Mouse (Mus musculus): ENCODE measurements around the gene Rab20.
"Not testable (repeated sequence)": the region's sequence is repeated elsewhere in the genome, so short reads cannot be mapped to it uniquely, and the experiment has no call there.

The Rab20 gene

DNA sequence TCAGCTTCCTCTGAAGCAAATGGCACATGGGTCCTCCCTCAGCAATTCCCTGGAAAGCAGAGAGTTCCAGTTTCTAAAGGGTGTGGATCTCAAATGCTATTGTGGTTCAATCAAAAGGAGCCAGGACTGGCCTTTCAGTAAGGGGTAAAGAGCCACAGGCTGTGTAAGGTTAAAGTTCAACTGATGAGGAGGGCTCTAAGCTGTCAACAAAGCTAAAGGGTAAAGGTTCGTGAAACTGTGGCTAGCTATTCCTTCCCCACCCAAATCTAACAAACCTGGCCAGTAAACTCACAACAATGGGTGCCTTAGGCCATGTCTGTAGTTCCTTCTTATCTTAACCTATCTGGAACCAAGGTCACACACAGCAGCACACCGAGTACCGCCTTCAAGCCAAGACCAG, 3.4 kb upstream of the Rab20 start:
- in situ Hi-C loops (cut with MboI, MseI): loop anchor here (10.0 kb wide), 1 partner anchor 227 kb away; no protein-coding TSS in a partner anchor

DNA sequence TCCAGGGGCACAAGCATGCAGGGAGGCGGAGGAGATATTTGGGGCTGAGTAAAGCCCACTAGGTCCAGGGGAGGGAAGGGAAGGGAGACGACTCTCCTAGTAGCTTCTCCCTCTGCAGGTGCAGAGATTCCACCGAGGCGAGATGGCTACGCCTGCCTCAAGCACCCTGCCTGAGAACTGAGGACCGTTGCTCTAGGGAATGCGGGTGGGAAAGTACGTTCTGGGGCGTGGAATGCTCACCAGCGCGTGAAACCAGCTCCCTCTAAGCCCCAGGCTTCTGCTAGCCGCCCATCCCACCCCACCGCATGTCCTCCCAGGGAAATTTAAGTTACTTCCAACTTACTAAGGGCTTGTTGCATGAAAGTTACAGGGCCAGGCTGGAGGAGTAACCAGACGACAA, 1.1 kb upstream of the Rab20 start:
- in situ Hi-C loops (cut with MboI, MseI): no loop called here

DNA sequence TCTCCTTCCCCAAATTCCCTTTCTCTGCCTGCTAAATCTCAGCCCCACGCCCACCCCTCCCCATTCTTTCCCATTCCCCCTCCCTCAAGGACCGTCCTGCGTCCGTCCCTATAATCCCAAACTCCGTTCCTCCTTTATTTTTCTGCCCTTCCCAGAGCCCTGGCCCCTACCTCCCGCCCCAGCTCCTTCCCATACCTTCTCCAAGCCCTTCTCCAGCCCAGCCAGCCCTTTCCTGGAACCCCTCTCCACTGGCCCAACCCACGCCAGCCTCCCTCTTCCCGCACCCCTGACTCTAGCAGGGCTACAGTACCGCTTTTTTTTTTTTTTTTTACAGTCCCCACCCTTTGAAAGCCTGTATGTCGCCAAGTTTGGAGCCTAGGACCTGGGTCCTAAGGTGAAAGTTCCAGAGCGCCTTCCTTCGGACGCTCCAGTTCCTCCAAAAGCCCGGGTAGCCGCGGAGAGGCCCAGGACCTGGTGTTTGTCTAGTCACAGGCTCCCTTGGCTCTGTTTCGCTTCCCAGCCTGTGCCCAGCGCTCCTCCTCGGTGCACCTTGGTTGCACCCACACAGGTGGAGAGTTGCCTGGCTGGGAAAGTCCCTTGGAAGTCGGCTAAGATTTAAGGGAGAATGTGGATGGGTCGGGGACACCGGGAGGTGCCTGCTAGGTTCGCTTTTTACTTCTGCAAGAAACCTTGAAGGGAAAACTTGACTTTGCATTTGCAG, 457 bp upstream of the Rab20 start:
- in situ Hi-C loops (cut with MboI, MseI): no loop called here

DNA sequence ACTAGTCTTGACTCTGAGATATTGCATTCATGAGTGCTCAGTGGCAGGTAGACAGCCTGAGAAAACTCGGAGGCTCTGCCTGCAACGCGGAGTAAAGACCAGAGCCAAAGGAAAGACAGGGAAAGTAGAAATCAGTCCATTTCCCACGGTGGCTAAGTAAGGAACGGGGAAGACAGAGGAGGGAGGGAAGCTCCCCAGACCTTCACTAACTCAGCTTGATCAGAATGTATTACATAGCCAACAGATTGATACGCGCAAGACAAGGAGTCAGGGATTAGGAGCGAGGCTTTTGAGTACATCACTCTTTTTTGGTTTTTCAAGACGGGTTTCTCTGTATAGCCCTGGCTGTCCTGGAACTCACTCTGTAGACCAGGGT, 1.3 kb downstream of the Rab20 start:
- in situ Hi-C loops (cut with MboI, MseI): no loop called here

DNA sequence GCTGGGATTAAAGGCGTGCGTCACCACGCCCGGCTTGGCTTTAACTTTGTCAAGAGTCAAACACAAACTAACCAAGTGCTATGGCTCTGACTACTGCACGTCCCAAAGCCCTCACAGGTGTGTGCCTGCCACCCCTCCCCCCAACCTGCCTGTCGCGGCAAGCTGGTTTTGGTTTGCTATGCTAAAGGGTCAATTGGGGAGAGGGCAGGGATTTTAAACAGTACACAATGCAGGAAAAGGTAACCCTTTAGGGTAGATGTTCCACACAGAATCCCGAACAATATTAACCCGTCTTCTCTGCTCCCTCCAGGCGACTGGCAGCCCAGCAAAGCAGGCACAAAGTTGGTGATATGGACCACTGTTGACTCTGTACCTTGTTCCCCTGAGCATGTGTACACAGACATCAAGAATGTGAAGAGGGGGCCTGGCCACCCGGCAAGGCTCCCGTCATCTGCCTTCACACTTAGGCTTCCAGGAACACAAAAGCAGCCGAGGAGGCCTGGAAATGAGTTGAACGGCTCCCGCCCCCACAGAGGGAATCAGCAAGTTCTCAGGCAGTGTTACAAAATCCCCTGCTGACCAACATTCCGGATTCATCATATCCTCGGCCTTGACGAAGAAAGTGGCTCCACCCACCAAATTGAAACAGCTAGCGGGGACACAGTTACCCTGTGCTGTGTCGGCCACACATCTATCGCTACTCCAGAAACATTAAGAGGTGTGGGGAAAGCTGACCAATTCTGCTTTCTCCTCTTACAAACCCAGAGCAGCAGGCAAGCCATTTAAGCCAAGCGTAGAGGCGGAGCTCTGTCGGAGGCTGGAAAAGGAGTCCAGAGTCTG, 2.0 kb downstream of the Rab20 start:
- in situ Hi-C loops (cut with MboI, MseI): no loop called here

DNA sequence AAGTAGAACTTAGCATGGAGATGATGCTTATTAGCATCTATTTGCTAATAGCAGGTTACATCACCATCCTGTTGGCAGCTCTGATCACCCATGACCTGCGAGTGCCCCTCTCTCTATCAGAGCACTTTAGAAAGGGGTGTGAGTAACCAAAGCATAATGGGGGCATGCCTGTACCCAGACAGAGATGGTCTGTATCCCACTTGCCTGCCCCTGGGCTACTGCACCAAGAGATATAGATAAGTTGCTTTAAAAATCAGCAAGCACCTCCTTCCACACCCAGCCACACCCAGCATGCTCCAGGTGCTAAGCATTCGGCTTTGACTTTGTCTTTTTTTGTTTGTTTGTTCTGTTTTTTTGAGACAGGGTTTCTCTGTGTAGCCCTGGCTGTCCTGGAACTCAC, 2.6 kb downstream of the Rab20 start:
- in situ Hi-C loops (cut with MboI, MseI): no loop called here

DNA sequence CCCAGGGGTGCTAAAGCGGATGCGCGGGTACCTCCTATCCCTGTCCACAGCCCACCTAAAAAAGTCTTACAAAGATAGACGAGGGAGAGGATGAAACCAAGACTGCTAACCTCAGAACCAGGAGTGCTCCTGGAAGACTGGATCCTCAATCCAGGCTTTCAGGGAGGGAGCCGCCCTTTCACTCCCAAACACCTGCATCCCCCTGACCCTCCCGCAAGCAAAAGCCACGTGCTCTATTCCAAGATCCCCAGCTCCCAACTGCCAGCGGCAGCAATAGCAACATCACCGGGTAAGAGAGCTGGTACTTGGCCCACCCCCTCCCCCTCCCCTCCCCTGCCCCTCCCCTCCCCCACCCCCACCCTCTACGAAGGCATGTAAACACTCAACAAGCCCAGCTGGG, 3.1 kb downstream of the Rab20 start:
- in situ Hi-C loops (cut with MboI, MseI): no loop called here

DNA sequence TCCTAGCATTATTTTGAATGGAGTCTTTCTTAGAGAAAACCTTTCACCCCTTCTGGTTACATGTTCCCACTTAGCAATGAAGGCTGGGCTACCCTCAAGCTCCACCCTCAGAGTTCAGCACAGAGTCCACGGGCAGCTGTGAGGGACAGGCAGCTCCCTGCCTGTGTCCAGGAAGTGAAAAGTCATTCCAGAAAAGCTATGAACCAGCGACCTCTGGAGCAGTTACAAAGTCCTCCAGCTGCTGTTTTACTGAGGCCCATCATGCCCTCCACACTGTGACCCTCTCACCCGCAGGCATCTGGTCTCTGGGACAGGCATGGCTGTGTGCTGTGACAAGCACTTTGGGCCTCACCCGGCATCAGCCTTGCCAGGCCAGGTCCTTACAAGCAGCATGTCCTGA, 5.4 kb downstream of the Rab20 start:
- in situ Hi-C loops (cut with MboI, MseI): no loop called here

DNA sequence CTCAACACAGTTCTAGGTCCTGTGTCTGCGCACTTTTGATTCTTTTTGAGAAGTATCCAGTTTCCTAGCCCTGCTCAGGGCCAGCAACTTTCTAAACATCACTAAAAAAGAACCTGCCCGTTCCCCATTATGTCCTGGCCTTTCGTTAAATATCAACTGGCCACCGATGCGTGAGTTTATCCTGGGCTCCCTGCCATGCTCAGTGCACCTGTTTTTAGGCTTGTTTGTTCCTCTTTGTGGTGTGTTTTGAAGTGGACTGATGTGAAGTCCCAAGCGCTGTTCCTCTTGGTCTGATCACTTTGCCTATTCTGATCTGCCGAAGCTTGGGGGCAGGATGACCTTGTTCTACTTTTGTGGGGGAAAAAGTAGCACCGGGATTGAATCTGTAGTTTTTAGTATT, 7.2 kb downstream of the Rab20 start:
- in situ Hi-C loops (cut with MboI, MseI): no loop called here

DNA sequence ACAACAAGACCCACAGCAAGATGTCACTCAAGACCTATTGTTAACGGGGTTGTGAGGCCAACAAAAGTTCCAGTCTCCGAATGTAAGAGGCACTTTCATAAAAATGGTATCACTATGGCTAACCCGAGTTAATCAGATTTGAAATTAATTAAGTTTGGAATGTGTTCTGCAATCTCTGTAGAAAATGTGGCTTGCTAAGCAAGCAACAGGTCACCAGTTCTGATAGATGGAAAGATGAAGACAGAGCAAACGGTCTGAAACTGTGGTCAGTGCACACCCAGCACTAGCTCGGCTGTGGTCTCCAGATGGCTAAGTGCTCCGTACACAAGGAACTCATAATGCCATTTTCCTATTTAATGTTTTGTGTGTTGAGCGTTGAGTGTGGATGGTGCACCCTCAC, 7.8 kb downstream of the Rab20 start:
- in situ Hi-C loops (cut with MboI, MseI): no loop called here

DNA sequence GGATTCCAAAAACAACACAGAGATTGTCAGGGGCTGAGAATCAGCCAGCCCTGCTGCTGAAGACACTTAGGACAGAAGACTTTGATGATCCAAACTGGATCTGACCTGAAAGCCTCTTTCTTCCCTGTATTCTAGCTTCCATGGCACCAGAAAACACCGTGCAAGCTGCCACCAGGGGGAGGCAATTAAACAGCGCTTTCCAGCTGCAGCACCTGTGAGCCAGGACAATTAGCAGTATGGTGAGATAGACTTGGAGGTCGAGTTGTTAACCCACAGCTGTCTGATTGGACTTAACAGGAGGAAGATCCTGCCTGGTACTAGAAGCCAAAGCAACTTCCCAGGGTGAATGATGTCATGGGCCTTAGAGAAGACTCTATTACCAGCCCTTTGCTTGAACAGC, 9.4 kb downstream of the Rab20 start:
- in situ Hi-C loops (cut with MboI, MseI): no loop called here

DNA sequence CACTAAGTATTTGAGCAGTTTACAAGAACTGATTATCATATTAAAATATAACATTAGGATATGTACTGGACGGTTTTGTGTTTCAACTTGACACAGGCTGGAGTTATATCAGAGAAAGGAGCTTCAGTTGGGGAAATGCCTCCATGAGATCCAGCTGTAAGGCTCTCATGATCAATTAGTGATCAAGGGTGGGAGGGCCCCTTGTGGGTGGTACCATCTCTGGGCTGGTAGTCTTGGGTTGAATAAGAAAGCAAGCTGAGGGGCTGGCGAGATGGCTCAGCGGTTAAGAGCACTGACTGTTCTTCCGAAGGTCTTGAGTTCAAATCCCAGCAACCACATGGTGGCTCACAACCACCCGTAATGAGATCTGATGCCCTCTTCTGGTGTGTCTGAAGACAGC, 12.0 kb downstream of the Rab20 start:
- in situ Hi-C loops (cut with MboI, MseI): not testable (repeated sequence)

DNA sequence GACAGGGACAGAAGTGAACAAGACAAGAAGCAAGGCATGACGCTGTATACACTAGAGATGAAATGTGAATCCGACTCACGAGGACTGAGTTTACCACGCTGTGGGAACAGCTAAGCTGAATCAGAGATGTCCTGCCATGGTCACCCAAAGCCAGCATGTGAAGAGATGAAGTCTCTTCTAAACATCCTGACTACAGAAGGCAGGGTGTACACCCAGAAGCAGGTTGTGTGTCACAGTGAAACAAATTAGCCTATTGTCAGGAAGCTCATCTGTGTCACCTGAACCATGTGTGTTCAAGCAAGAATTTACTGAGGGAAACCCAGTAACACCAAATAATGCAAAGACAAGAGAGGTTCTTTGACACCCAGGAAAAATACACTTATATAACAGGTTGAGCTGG, 12.9 kb downstream of the Rab20 start:
- in situ Hi-C loops (cut with MboI, MseI): no loop called here

DNA sequence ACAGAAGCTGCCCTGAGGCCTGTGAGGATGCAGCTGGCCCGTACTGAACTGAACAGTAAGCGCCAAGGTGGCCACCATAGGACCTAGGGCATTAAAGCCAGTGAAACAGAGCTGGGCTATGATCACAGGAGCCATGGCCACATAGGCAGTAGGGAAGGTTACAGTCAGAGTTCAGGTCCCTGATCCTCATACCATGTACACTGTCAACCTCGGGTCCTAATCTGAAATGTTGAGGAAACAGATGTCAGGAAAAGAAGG, 13.9 kb downstream of the Rab20 start:
- in situ Hi-C loops (cut with MboI, MseI): no loop called here

DNA sequence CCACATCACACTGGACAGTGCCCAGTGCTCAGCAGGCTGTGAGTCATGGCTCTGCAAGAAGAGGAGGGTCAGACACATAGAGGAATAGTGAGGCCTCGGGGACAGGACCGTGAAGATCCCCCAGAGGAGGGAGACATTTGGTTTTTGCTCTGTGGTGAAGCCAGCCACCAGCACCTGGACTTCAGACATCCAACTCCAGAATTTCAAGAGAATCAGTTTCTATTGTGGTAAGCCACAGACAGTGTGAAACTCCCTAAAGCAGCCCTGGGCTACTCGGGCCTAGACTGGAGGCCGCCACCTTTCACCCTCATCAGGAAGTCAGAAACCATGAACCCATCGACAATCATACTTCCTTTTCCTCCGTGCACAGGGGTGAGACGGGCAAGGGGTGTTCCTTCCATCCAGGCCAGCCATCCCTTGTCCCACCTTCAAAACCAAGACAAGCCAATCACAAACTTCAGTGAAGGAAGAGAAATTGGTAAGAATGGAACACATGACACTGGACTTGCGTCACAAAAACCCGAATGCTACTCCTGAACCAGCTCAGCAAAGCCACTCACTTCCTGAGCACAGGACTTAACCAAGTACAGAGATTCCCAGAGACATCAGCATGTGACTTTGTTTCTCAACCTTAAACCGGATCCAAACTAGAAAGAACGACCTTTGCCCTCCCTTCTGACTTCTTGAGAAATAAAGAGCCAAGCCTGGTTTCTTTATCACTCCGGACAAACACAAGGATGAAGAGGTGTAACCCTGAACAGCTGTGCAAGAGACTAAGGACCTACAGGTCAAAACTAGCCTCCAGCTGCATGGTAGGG, 14.4 kb downstream of the Rab20 start:
- in situ Hi-C loops (cut with MboI, MseI): no loop called here

DNA sequence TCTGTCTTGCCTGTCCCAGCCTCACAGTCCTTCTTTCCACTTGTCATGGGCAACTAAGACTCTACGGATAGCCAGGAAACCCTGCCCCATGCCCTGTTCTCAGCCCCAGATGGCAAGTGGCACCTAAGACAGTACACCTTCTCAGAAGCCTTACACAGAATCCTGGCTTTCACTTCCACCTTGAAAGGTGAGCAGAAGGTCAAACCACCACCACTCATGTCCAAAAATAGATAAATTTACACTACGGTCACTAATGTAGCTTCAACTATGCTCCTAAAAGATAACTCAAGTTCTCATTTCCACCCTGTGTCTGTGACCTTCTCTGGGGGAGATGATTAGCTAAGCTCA, 15.0 kb downstream of the Rab20 start:
- in situ Hi-C loops (cut with MboI, MseI): no loop called here

DNA sequence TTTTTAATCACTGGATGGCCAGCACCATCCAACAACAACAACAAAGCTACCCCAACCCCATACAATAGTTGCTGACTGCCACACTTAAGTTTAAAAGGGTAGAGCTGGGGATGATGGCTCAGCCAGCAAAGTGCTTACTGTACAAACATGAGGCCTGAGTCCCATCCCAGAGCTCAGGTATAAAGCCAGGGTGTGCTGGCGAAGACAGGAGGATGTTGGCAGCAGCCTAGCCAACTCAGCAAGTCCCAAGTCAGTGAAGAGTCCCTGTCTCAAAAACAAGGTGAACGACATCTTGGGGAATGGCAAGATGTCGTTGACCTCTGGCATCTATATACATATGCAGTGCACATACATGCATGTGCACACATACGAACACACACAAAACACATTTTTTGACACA, 15.9 kb downstream of the Rab20 start:
- in situ Hi-C loops (cut with MboI, MseI): no loop called here

DNA sequence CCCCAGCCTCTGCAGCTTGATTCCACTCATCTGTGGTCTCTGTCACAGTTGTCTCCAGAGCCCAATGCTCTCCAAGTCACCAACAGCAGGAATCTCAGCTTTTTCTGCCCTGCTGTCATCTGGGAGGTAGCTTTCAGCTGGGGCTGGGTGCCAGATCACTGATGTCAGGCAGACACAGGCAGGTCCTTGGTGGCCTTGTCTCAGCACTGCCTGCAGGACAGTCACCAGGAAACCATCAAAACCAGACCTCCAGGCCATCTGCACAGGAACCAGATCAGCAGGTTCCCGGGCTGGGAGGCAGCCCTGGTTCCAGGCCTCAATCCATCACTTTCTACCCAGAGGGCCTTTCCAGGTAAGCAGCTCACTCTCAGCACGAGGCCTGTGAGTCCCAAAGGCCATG, 16.7 kb downstream of the Rab20 start:
- in situ Hi-C loops (cut with MboI, MseI): no loop called here

DNA sequence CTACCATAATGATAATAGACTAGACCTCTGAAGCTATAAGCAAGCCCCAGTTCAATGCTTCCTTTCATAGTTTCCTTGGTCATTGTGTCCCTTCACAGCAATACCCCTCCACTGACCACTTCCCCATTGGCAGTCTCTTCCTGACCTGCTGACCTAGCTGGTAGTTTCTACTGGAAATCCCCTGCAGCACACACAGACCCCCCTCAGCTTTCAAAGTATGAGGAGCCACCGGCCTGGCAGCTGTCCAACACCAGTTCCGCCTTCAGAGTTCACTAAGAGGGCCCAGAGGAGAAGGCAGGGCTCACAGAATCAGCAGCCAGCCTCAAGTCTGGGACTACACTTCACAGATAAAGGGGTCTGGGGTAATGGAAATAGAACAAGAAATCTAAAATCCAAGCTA, 17.6 kb downstream of the Rab20 start:
- in situ Hi-C loops (cut with MboI, MseI): no loop called here

DNA sequence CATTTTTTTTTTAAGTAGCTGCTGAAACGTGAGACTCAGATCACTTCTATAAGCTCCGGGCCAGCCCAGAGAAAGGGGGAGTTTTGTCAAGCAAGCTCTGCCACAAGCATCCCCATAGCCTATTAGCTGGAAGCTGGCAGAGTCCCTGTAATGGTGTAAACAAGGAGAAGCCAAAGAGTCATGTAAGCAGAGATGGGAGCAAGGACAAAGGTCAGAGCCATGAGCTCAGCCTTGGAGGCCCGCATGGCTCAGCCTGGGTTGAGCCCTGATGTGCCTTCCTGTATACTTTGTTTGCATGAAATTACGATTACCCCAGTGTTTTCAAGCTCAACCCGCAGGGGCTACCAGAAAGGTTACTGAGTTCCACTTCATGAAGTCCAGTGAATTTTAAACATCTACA, 19.5 kb downstream of the Rab20 start:
- in situ Hi-C loops (cut with MboI, MseI): no loop called here

DNA sequence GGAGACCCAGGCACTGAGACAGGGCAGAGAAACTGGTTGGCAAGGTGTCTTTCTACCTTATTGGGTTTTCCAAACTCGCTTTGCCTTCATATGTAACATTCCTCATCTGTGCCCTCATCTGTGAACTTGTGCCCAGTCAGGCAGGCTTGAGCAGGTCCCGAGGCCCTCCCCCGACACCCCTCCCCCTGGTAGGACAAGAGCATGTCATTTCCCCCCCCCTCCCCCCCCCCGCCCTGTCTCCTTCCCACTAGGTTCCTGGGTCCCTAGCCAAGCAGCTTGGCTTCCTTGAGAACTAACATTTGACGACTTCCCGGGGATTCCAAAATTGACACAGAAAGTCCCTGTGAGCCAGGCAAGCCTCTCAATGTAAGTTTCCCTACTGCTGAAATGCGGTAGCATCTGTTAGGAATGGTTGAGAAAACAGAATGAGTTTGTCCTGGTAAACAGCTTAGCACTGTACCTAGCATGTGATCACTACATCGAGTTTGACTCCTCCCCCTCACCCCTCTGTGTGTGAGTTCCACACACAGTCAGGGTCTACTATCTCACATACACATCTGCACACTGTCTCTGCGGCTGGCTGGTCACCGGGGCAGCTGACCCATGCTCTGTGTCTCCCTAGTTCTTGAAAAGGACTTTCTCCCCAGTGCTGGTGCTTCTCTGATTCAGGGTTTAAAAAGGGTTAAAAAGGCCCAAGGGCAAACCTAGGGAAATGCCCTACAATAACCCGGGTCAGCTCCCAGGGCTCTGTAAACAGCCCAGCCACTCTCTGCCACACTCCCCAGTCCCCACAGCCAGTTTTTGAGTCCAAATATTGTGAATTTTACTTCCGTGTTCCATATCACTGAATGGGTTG, 20.3 kb downstream of the Rab20 start:
- in situ Hi-C loops (cut with MboI, MseI): no loop called here

DNA sequence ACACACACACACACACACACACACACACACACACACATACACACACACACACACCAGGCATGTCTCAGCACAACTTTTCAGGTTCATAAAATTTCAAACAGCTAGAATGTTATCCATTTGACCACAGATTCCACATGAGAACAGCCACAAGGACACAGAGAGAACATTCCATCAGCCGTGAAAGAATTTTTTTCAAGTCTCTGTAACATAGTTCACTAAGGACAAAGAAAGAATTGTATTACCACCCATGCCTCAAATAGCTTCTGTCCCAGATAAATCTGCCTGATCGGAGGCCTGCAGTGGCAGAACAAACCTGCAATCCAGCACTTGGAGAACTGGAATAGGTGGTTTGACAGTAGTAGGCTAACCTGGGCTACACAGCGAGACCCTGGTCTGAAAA, 21.2 kb downstream of the Rab20 start:
- in situ Hi-C loops (cut with MboI, MseI): no loop called here
